Mouse (Mus musculus) small intestine, adult 2 months (tissue): ENCODE results near the gene Wnt9a. TPM values are rescaled to one million over a fixed set of nuclear protein-coding genes. Genes with fewer than 3 reads are reported as not detected.
"Not testable (repeated sequence)": the region's sequence is repeated elsewhere in the genome, so short reads cannot be mapped to it uniquely, and the experiment has no call there.

ENCODE experiments used
- H3K27ac ChIP-seq: fragments of 200-500 bp; 2 replicates; pipeline ENCODE4 v1.5.1; 2012; ENCODE audit warnings: low read depth, low read length, control low read depth, inconsistent platforms; ENCODE audit not compliant: insufficient read depth
- H3K27me3 ChIP-seq: fragments of 200-500 bp; 2 replicates; pipeline ENCODE4 v1.6.1; 2012; ENCODE audit warnings: mild to moderate bottlenecking, moderate library complexity, low read length, inconsistent platforms; ENCODE audit not compliant: control insufficient read depth, insufficient read depth
- H3K36me3 ChIP-seq: fragments of 200-500 bp; 2 replicates; pipeline ENCODE4 v1.6.1; 2012; ENCODE audit warnings: mild to moderate bottlenecking, low read length, control low read depth, inconsistent platforms; ENCODE audit not compliant: control insufficient read depth, insufficient read depth
- H3K4me1 ChIP-seq: fragments of 200-500 bp; 2 replicates; pipeline ENCODE4 v1.6.1; 2012; ENCODE audit warnings: low read length, inconsistent platforms, mixed read lengths; ENCODE audit not compliant: control insufficient read depth, insufficient read depth, insufficient read length
- H3K4me3 ChIP-seq: fragments of 200-500 bp; 2 replicates; pipeline ENCODE4 v1.5.1; 2012; ENCODE audit warnings: low read depth, mild to moderate bottlenecking, control low read depth, inconsistent platforms, low read length, moderate library complexity
- CTCF ChIP-seq: fragments of 200-500 bp; IDR thresholded peaks from 2 replicates; pipeline ENCODE4 v1.5.1; 2012; ENCODE audit warnings: low read depth, mild to moderate bottlenecking, control low read depth, inconsistent platforms, low read length, moderate library complexity, mixed read lengths; ENCODE audit not compliant: insufficient replicate concordance, insufficient read length; ENCODE audit errors: extremely low read depth
- POLR2A ChIP-seq: fragments of 200-500 bp; IDR thresholded peaks from 2 replicates; pipeline ENCODE4 v1.6.1; 2012; ENCODE audit warnings: low read depth, mild to moderate bottlenecking, control low read depth, inconsistent platforms, low read length, moderate library complexity
- WGBS: fragments of 180-500 bp; shearing (Covaris S2); methylation state at CpG from one replicate; pipeline ENCODE4 v1.1.7; 2018; 5-methylcytosine and 5-hydroxymethylcytosine counted together
- polyA plus RNA-seq: library from polyadenylated mRNA; depleted of rRNA; stranded (reverse); fragments of >200 nt; gene quantifications from 2 replicates; pipeline ENCODE4 v1.2.3, GENCODE M21; 2012

Gene Wnt9a
- polyA plus RNA-seq, 1 experiment = 1.2 TPM

- Histone ChIP-seq H3K36me3 (no peaks in the 10 kb centered on the region), H3K27ac (no peak overlapping the region), H3K4me3 (no peak overlapping the region), H3K27me3 (no peaks in the 10 kb centered on the region), H3K4me1 (no peaks in the 10 kb centered on the region)
- no peak for TF ChIP-seq CTCF
- no peak for TF ChIP-seq POLR2A
- 95% methylated on average over 2 of the region's 2 CpGs for WGBS
Observed at GRCm38 (mm10) chr11:59350326-59350725, 43.6 kb downstream of the Wnt9a start.

- no peaks in the 10 kb centered on the region for H3K36me3 ChIP-seq
Observed at GRCm38 (mm10) chr11:59354793-59355192, 48.1 kb downstream of the Wnt9a start.

GRCm38 (mm10) chr11:59356874-59357289 lies 50.2 kb downstream of the Wnt9a start:
- no peaks in the 10 kb centered on the region for H3K27me3 ChIP-seq
- no peak overlapping the region for H3K27ac ChIP-seq
- TF ChIP-seq CTCF (no peak), POLR2A (no peak)
- no peaks in the 10 kb centered on the region for H3K4me1 ChIP-seq
- no peaks in the 10 kb centered on the region for H3K36me3 ChIP-seq
- no peak overlapping the region for H3K4me3 ChIP-seq
- 43% methylated on average over 11 of the region's 11 CpGs for WGBS

More at GRCm38 (mm10) chr11:59354793-59355192, 48.1 kb downstream of the Wnt9a start:
- Histone ChIP-seq H3K4me3 (no peak overlapping the region), H3K4me1 (no peaks in the 10 kb centered on the region), H3K27me3 (no peaks in the 10 kb centered on the region), H3K27ac (no peak overlapping the region)
- TF ChIP-seq POLR2A (no peak), CTCF (no peak)
- WGBS = 94% methylated on average over 4 of the region's 4 CpGs

GRCm38 (mm10) chr11:59361291-59361690 lies 54.6 kb downstream of the Wnt9a start:
- Histone ChIP-seq H3K27me3 (no peaks in the 10 kb centered on the region), H3K36me3 (no peaks in the 10 kb centered on the region), H3K4me1 (no peaks in the 10 kb centered on the region), H3K4me3 (no peak overlapping the region), H3K27ac (no peak overlapping the region)
- 80% methylated on average over 9 of the region's 9 CpGs for WGBS
- no peak for TF ChIP-seq POLR2A
- no peak for TF ChIP-seq CTCF

- H3K4me3 ChIP-seq = no peak overlapping the region
- no peaks in the 10 kb centered on the region for H3K27me3 ChIP-seq
- H3K4me1 ChIP-seq = no peaks in the 10 kb centered on the region
- H3K36me3 ChIP-seq = no peaks in the 10 kb centered on the region
- 85% methylated on average over 9 of the region's 9 CpGs for WGBS
- no peak for TF ChIP-seq CTCF
- TF ChIP-seq POLR2A = no peak
- no peak overlapping the region for H3K27ac ChIP-seq
Observed at GRCm38 (mm10) chr11:59364007-59364406, 57.3 kb downstream of the Wnt9a start.

GRCm38 (mm10) chr11:59364417-59364816 lies 57.7 kb downstream of the Wnt9a start:
- H3K27me3 ChIP-seq = no peaks in the 10 kb centered on the region
- no peaks in the 10 kb centered on the region for H3K36me3 ChIP-seq
- H3K4me3 ChIP-seq = no peak overlapping the region
- 57% methylated on average over 3 of the region's 3 CpGs for WGBS
- no peaks in the 10 kb centered on the region for H3K4me1 ChIP-seq
- no peak overlapping the region for H3K27ac ChIP-seq
- TF ChIP-seq CTCF = no peak
- no peak for TF ChIP-seq POLR2A

GRCm38 (mm10) chr11:59366031-59366430 lies 59.3 kb downstream of the Wnt9a start:
- H3K4me1 ChIP-seq = no peaks in the 10 kb centered on the region
- H3K27ac ChIP-seq = no peak overlapping the region
- 74% methylated on average over 3 of the region's 3 CpGs for WGBS
- no peaks in the 10 kb centered on the region for H3K36me3 ChIP-seq
- H3K27me3 ChIP-seq = no peaks in the 10 kb centered on the region
- no peak overlapping the region for H3K4me3 ChIP-seq
- no peak for TF ChIP-seq POLR2A
- TF ChIP-seq CTCF = no peak

- no peak for TF ChIP-seq POLR2A
- TF ChIP-seq CTCF = peak; percentile 37; the same call in 1 of the 2 replicates
- no peaks in the 10 kb centered on the region for H3K27me3 ChIP-seq
- H3K36me3 ChIP-seq = no peaks in the 10 kb centered on the region
- no peak overlapping the region for H3K27ac ChIP-seq
- no peak overlapping the region for H3K4me3 ChIP-seq
- WGBS = 36% methylated on average over 3 of the region's 3 CpGs
- H3K4me1 ChIP-seq = no peaks in the 10 kb centered on the region
Observed at GRCm38 (mm10) chr11:59366633-59367032, 59.9 kb downstream of the Wnt9a start.

GRCm38 (mm10) chr11:59367955-59368354 lies 61.2 kb downstream of the Wnt9a start:
- H3K27me3 ChIP-seq, H3K4me1 ChIP-seq, H3K27ac ChIP-seq, H3K36me3 ChIP-seq, H3K4me3 ChIP-seq: not testable (repeated sequence)
- 78% methylated on average over 4 of the region's 4 CpGs for WGBS
